12 mouse cellular contexts compared by ENCODE assay signal in the genomic region with DNA sequence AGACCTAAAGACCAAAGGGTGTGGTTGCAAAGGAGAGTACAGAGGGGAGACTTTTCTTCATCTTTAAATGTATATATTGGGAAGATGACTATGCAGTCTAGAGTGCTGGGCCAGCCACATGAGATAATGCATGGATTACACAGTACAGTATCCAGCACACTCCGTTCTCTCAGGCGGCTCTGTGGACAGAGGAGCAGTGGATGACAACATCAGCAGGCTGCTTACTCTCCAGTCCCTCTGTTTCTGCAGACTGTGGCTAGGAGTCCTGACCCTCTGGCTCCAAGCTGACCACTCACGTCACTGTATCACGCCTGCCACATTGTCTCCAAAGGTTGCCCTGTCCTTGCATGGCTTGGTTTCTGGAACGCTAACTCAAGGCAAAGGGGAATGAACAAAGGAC.
DNase-seq lines count a peak whose midpoint lies in the region; ATAC-seq and TF ChIP-seq lines count a peak whose summit lies in the region.
"Had no signal": no experiment of that assay in that cellular context is flagged by ENCODE, and none has a peak within 500 bp of the region (broad histone marks: within the 10 kb centered on the region; RNA-seq: fewer than 3 reads in every experiment).

No protein-coding gene starts in this region.

- no peak overlapping the region for H3K4me2 ChIP-seq in kidney, embryonic 15.5 days
- no peak overlapping the region for H3K4me2 ChIP-seq in heart, postnatal 0 days (ENCODE audit: low read depth, low read length)
- no peak overlapping the region for H3K4me2 ChIP-seq in liver, embryonic 12.5 days
- H3K4me2 ChIP-seq: liver, embryonic 15.5 days had no signal

- H3K9me3 ChIP-seq in kidney, embryonic 15.5 days (replicated peaks), result no peaks in the 10 kb centered on the region
- no peaks in the 10 kb centered on the region for H3K9me3 ChIP-seq in heart, postnatal 0 days (replicated peaks; ENCODE audit: control insufficient read depth, low read length)
- no peaks in the 10 kb centered on the region for H3K9me3 ChIP-seq in liver, embryonic 12.5 days (replicated peaks)
- H3K9me3 ChIP-seq: liver, embryonic 15.5 days had no signal

- peak; percentile 12 for DNase-seq in adrenal gland, adult 8-10 months
- DNase-seq in adrenal gland, postnatal 4 days (ENCODE audit: low spot score in 2 of 2), result no peak
- DNase-seq in kidney, postnatal 14 days, result no peak
- DNase-seq in adipocyte (ENCODE audit: low spot score), result peak; percentile 41
- no peak for DNase-seq in heart, postnatal 0 days (ENCODE audit: low spot score)
- no peak for DNase-seq in gastrocnemius, adult 8-10 months (ENCODE audit: low spot score in 2 of 2)
- DNase-seq: cerebellum, adult 8-10 months; embryo, embryonic 11 days; kidney, adult 2 months had no signal

- no peak for TF ChIP-seq CTCF in heart, postnatal 0 days (IDR thresholded peaks at IDR 0.05; ENCODE audit: low read depth)

- no peaks in the 10 kb centered on the region; the same call in 1 of the 2 replicates for H3K27me3 ChIP-seq in kidney, embryonic 15.5 days
- H3K27me3 ChIP-seq in heart, postnatal 0 days (ENCODE audit: control insufficient read depth, insufficient read depth, low read length), result no peaks in the 10 kb centered on the region
- H3K27me3 ChIP-seq in liver, embryonic 12.5 days (replicated peaks), result peaks cover 24% of the 10 kb centered on the region
- H3K27me3 ChIP-seq: liver, embryonic 15.5 days had no signal

- no peak for TF ChIP-seq EP300 in heart, postnatal 0 days (IDR thresholded peaks at IDR 0.05; ENCODE audit: low read depth)

- H3K9ac ChIP-seq in kidney, embryonic 15.5 days, result no peak overlapping the region
- no peak overlapping the region for H3K9ac ChIP-seq in heart, postnatal 0 days (replicated peaks; ENCODE audit: low read depth, low read length)
- no peak overlapping the region for H3K9ac ChIP-seq in liver, embryonic 12.5 days
- H3K9ac ChIP-seq: liver, embryonic 15.5 days had no signal

- WGBS in kidney, embryonic 15.5 days, result 72% methylated on average over 5 of the region's 5 CpGs
- 56% methylated on average over 5 of the region's 5 CpGs for WGBS in heart, postnatal 0 days
- 67% methylated on average over 5 of the region's 5 CpGs for WGBS in liver, embryonic 12.5 days (ENCODE audit: insufficient replicate concordance)

- no peak overlapping the region for H3K4me3 ChIP-seq in kidney, embryonic 15.5 days (replicated peaks)
- H3K4me3 ChIP-seq in heart, postnatal 0 days (ENCODE audit: low read depth, low read length), result no peak overlapping the region
- no peak overlapping the region for H3K4me3 ChIP-seq in liver, embryonic 12.5 days
- H3K4me3 ChIP-seq: liver, embryonic 15.5 days had no signal

- H3K36me3 ChIP-seq in kidney, embryonic 15.5 days, result no peaks in the 10 kb centered on the region
- no peaks in the 10 kb centered on the region for H3K36me3 ChIP-seq in heart, postnatal 0 days (replicated peaks; ENCODE audit: control insufficient read depth, insufficient read depth, low read length)
- H3K36me3 ChIP-seq in liver, embryonic 12.5 days, result no peaks in the 10 kb centered on the region
- H3K36me3 ChIP-seq: liver, embryonic 15.5 days had no signal

- peak overlapping the region; percentile 94 for H3K27ac ChIP-seq in kidney, embryonic 15.5 days
- H3K27ac ChIP-seq in heart, postnatal 0 days (ENCODE audit: low read depth), result peak overlapping the region; percentile 74
- no peak overlapping the region for H3K27ac ChIP-seq in liver, embryonic 12.5 days
- H3K27ac ChIP-seq: liver, embryonic 15.5 days had no signal

- H3K4me1 ChIP-seq in kidney, embryonic 15.5 days, result peaks cover 50% of the 10 kb centered on the region
- peaks cover 43% of the 10 kb centered on the region for H3K4me1 ChIP-seq in heart, postnatal 0 days (ENCODE audit: control insufficient read depth, insufficient read depth)
- H3K4me1 ChIP-seq in liver, embryonic 12.5 days, result no peaks in the 10 kb centered on the region
- H3K4me1 ChIP-seq: liver, embryonic 15.5 days had no signal

- ATAC-seq in kidney, embryonic 15.5 days (replicated peaks; ENCODE audit: low FRiP score), result no peak
- peak; percentile 59; the same call in 1 of the 2 replicates for ATAC-seq in heart, postnatal 0 days (ENCODE audit: insufficient read depth, low read depth)
- ATAC-seq in liver, embryonic 12.5 days, result no peak

Comparison
In these comparisons a context has a peak if more than half of its experiments do, and no peak if none do; other contexts are left out.
1. DNase-seq: peak in adrenal gland, adult 8-10 months (single experiment) and adipocyte (single experiment); none in adrenal gland, postnatal 4 days (0 of 2), kidney, postnatal 14 days (single experiment), heart, postnatal 0 days (single experiment) and gastrocnemius, adult 8-10 months (0 of 2).